Mouse (Mus musculus) MEL (cell line): ENCODE data around the gene Schip1. TPM values are rescaled to one million over a fixed set of nuclear protein-coding genes. Genes with fewer than 3 reads are reported as not detected.

Experiments
- DNase-seq: peaks from one replicate; pipeline ENCODE4 v3.0.0; 2011; ENCODE audit warnings: low read depth, low spot score
- H3K27ac ChIP-seq: 2 replicates; pipeline ENCODE4 v1.5.1; 2012; ENCODE audit warnings: low read depth, mild to moderate bottlenecking, control low read depth, low read length, moderate library complexity; ENCODE audit not compliant: control insufficient read depth
- H3K27me3 ChIP-seq, 2 experiments: fragments of 150-350 bp in 1 of 2; sonication (generic) in 1 of 2; 2 replicates each; pipeline ENCODE4 v1.6.1; 2012; ENCODE audit warnings: low read length in 2 of 2, mild to moderate bottlenecking in 2 of 2, improper control_type of control experiment in 1 of 2, moderate library complexity in 1 of 2; ENCODE audit not compliant: insufficient read depth in 2 of 2, control insufficient read depth in 1 of 2
- H3K36me3 ChIP-seq, 2 experiments: 2 replicates each; pipeline ENCODE4 v1.6.1; 2012 to 2014; ENCODE audit warnings: low read length in 2 of 2, improper control_type of control experiment in 1 of 2, inconsistent platforms in 1 of 2, mild to moderate bottlenecking in 1 of 2; ENCODE audit not compliant: insufficient read depth in 2 of 2, control insufficient read depth in 1 of 2
- H3K4me1 ChIP-seq, 2 experiments: fragments of 150-350 bp in 1 of 2; sonication (generic) in 1 of 2; 2 replicates each; pipeline ENCODE4 v1.6.1; 2012; ENCODE audit warnings: low read length in 2 of 2, improper control_type of control experiment in 1 of 2, mild to moderate bottlenecking in 1 of 2; ENCODE audit not compliant: insufficient read depth in 2 of 2, control insufficient read depth in 1 of 2
- H3K4me3 ChIP-seq, 2 experiments: fragments of 150-350 bp in 1 of 2; sonication (generic) in 1 of 2; 2 replicates each; pipeline ENCODE4 v1.5.1; 2012; ENCODE audit warnings: low read depth in 2 of 2, low read length in 2 of 2, mild to moderate bottlenecking in 2 of 2, moderate library complexity in 2 of 2, control low read depth in 1 of 2, improper control_type of control experiment in 1 of 2; ENCODE audit not compliant: control insufficient read depth in 1 of 2, insufficient read depth in 1 of 2
- H3K79me2 ChIP-seq: 2 replicates; pipeline ENCODE4 v1.6.1; 2012; ENCODE audit warnings: mild to moderate bottlenecking, low read length, moderate library complexity; ENCODE audit not compliant: control insufficient read depth, poor library complexity, insufficient read depth
- H3K9ac ChIP-seq: 2 replicates; pipeline ENCODE4 v1.6.1; 2012; ENCODE audit warnings: low read depth, mild to moderate bottlenecking, control low read depth, low read length, moderate library complexity; ENCODE audit not compliant: control insufficient read depth, poor library complexity, severe bottlenecking
- H3K9me3 ChIP-seq: fragments of 150-350 bp; sonication (generic); replicated peaks from 2 replicates; pipeline ENCODE4 v1.6.1; 2012; ENCODE audit warnings: mild to moderate bottlenecking, low read length, improper control_type of control experiment, moderate library complexity; ENCODE audit not compliant: insufficient read depth
- CHD1 ChIP-seq: IDR thresholded peaks from 2 replicates; pipeline ENCODE4 v1.6.1; 2012; ENCODE audit warnings: low read depth, mild to moderate bottlenecking, inconsistent platforms, low read length, improper control_type of control experiment
- ELF1 ChIP-seq: IDR thresholded peaks from 2 replicates; pipeline ENCODE4 v1.6.1; 2014; ENCODE audit warnings: low read depth, mild to moderate bottlenecking, inconsistent platforms, low read length, improper control_type of control experiment, moderate library complexity
- EP300 ChIP-seq, 2 experiments: IDR thresholded peaks; 2 replicates each; pipeline ENCODE4 v1.6.1; 2011; ENCODE audit warnings: improper control_type of control experiment in 2 of 2, low read length in 2 of 2, low read depth in 1 of 2, mild to moderate bottlenecking in 1 of 2
- GABPA ChIP-seq: IDR thresholded peaks from 2 replicates; pipeline ENCODE4 v1.6.1; 2012; ENCODE audit warnings: low read depth, mild to moderate bottlenecking, inconsistent platforms, low read length, improper control_type of control experiment, moderate library complexity
- HCFC1 ChIP-seq: IDR thresholded peaks from 2 replicates; pipeline ENCODE4 v1.6.1; 2012; ENCODE audit warnings: low read depth, mild to moderate bottlenecking, inconsistent platforms, low read length, improper control_type of control experiment, moderate library complexity
- JUND ChIP-seq: IDR thresholded peaks from 2 replicates; pipeline ENCODE4 v1.6.1; 2011; ENCODE audit warnings: low read depth, mild to moderate bottlenecking, improper control_type of control experiment, low read length
- MAFK ChIP-seq: IDR thresholded peaks from 2 replicates; pipeline ENCODE4 v1.6.1; 2011; ENCODE audit warnings: low read depth, mild to moderate bottlenecking, low read length, improper control_type of control experiment, borderline replicate concordance
- MAZ ChIP-seq: IDR thresholded peaks from 2 replicates; pipeline ENCODE4 v1.6.1; 2012; ENCODE audit warnings: low read depth, mild to moderate bottlenecking, inconsistent platforms, low read length, improper control_type of control experiment
- MEF2A ChIP-seq: IDR thresholded peaks from 2 replicates; pipeline ENCODE4 v1.6.1; 2014; ENCODE audit warnings: low read depth, mild to moderate bottlenecking, inconsistent platforms, low read length, improper control_type of control experiment; ENCODE audit not compliant: poor library complexity, insufficient replicate concordance, severe bottlenecking; ENCODE audit errors: extremely low read depth
- MYB ChIP-seq: IDR thresholded peaks from 2 replicates; pipeline ENCODE4 v1.6.1; 2011; ENCODE audit warnings: mild to moderate bottlenecking, low read depth, low read length, improper control_type of control experiment
- POLR2AphosphoS5 ChIP-seq: IDR thresholded peaks from 2 replicates; pipeline ENCODE4 v1.6.1; 2012; ENCODE audit warnings: low read depth, borderline replicate concordance, mild to moderate bottlenecking, inconsistent platforms, low read length, moderate library complexity, mixed read lengths
- RCOR1 ChIP-seq: IDR thresholded peaks from 2 replicates; pipeline ENCODE4 v1.6.1; 2012; ENCODE audit warnings: low read depth, mild to moderate bottlenecking, inconsistent platforms, low read length, improper control_type of control experiment
- SMC3 ChIP-seq: IDR thresholded peaks from 2 replicates; pipeline ENCODE4 v1.6.1; 2011; ENCODE audit warnings: low read depth, low read length, improper control_type of control experiment
- USF2 ChIP-seq, 2 experiments: IDR thresholded peaks; 2 replicates each; pipeline ENCODE4 v1.6.1; 2011 to 2012; ENCODE audit warnings: improper control_type of control experiment in 2 of 2, low read length in 2 of 2, borderline replicate concordance in 1 of 2, inconsistent platforms in 1 of 2, low read depth in 1 of 2, mild to moderate bottlenecking in 1 of 2; ENCODE audit not compliant: insufficient read depth in 1 of 2
- ZMIZ1 ChIP-seq: IDR thresholded peaks from 2 replicates; pipeline ENCODE4 v1.6.1; 2012; ENCODE audit warnings: low read depth, mild to moderate bottlenecking, inconsistent platforms, low read length, improper control_type of control experiment, moderate library complexity
- polyA plus RNA-seq, 2 experiments: library from polyadenylated mRNA; stranded (reverse) in 1 of 2; unstranded in 1 of 2; fragments of >175 nt in 1 of 2; fragments of >200 nt in 1 of 2; gene quantifications; 2 replicates each; pipeline versions ENCODE4 v1.2.1 to v1.2.4; 2012; ENCODE audit warnings: low replicate concordance in 2 of 2, low read depth in 1 of 2; ENCODE audit not compliant: insufficient read length in 2 of 2, insufficient read depth in 1 of 2, missing spikeins in 1 of 2
- total RNA-seq: library from RNA; depleted of rRNA; stranded (reverse); fragments of 300-350 nt; gene quantifications from 2 replicates; pipeline ENCODE4 v1.2.3, GENCODE M21; 2012

Gene Schip1
- total and polyA plus RNA-seq, 3 experiments = 10.1 to 12.4 TPM; not detected in 1

- H3K4me3 ChIP-seq = no peak overlapping the region
- H3K27ac ChIP-seq = no peak overlapping the region
- peaks cover 12 to 22% of the 10 kb centered on the region in 2 experiments for H3K4me1 ChIP-seq
- no peaks in the 10 kb centered on the region for H3K27me3 ChIP-seq
- H3K79me2 ChIP-seq = 0 out of 2 replicates have a peak, but pooled peaks cover 1% of the 10 kb centered on the region
- no peak overlapping the region for H3K9ac ChIP-seq
- DNase-seq = no peak
- TF ChIP-seq MAZ (no peak), POLR2AphosphoS5 (no peak), HCFC1 (no peak), MEF2A (no peak), GABPA (no peak), MAFK (no peak)
- H3K36me3 ChIP-seq = peaks cover 0 to 14% of the 10 kb centered on the region in 2 experiments; a peak in 2 of 4 replicates
- H3K9me3 ChIP-seq = no peaks in the 10 kb centered on the region
Observed at GRCm38 (mm10) chr3:68513340-68514119, 448.9 kb downstream of the Schip1 start.

DNA sequence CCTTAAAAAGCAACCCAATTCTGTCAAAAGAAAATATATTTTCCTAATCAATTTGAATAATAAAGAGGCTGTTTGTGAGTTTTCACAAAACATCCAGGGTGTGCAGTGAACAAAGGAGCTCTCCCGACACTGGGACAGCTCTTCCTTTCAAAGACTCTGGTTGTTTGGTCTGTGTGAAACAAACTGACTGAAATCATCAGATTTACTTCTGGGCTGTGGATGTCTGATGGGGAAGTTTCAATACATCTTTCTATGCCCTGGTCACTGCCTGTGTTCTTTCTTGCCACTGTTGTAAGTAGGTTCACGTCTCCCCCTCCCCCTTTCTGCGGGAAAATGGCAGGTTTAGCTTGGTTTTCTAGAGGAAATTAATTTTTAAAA is 449.5 kb downstream of the Schip1 start:
- H3K4me3 ChIP-seq = no peak overlapping the region
- no peak overlapping the region for H3K9ac ChIP-seq
- TF ChIP-seq RCOR1 = no peak
- no peak for TF ChIP-seq MEF2A
- no peak for TF ChIP-seq MAFK
- no peak for TF ChIP-seq USF2 (IDR thresholded peaks at IDR 0.05; ENCODE audit: borderline replicate concordance in 1 of 2, insufficient read depth in 1 of 2, low read depth in 1 of 2, low read length in 2 of 2)
- TF ChIP-seq SMC3 = no peak
- TF ChIP-seq JUND = no peak
- 0 out of 2 replicates have a peak, but pooled peaks cover 1% of the 10 kb centered on the region for H3K79me2 ChIP-seq
- peaks cover 9 to 17% of the 10 kb centered on the region in 2 experiments for H3K4me1 ChIP-seq
- no peaks in the 10 kb centered on the region for H3K9me3 ChIP-seq
- no peak for DNase-seq
- H3K27me3 ChIP-seq = no peaks in the 10 kb centered on the region
- no peak overlapping the region for H3K27ac ChIP-seq
- H3K36me3 ChIP-seq = peaks cover 0 to 10% of the 10 kb centered on the region in 2 experiments; a peak in 2 of 4 replicates

DNA sequence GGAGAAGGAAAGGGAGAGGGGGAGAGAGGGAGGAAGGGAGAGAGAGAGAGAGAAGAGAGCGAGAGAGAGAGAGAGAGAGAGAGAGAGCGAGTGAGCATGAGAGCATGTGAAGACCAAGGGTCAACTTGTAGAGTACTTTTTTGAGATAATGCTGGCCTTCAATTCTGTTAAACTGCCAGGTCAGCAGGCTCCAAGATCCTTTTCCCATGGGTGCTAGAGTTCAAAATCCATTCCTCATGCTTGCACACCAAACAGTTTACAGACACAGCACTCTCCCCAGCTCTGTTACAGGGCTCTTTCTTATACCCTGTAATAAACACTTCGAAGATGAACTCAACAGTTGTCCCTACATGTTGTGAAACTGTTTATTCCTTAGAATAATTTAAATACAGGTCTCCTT is 450.1 kb downstream of the Schip1 start:
- H3K4me1 ChIP-seq = peaks cover 3 to 12% of the 10 kb centered on the region in 2 experiments; a peak in 3 of 4 replicates
- no peaks in the 10 kb centered on the region for H3K27me3 ChIP-seq
- H3K9ac ChIP-seq = no peak overlapping the region
- TF ChIP-seq CHD1 (no peak), EP300 (IDR thresholded peaks at IDR 0.05; ENCODE audit: low read depth in 1 of 2, low read length in 2 of 2) (no peak), ZMIZ1 (no peak), MYB (no peak), POLR2AphosphoS5 (no peak), MAFK (no peak), SMC3 (no peak), ELF1 (no peak)
- DNase-seq = no peak
- no peak overlapping the region for H3K4me3 ChIP-seq
- no peak overlapping the region for H3K27ac ChIP-seq
- 0 out of 2 replicates have a peak, but pooled peaks cover 1% of the 10 kb centered on the region for H3K79me2 ChIP-seq
- H3K9me3 ChIP-seq = no peaks in the 10 kb centered on the region
- peaks cover 0 to 6% of the 10 kb centered on the region in 2 experiments; a peak in 2 of 4 replicates for H3K36me3 ChIP-seq
